Mouse (Mus musculus) c-Kit-positive CD71-positive TER-119-positive erythroid progenitor cells, embryonic 14.5 days (primary cell): ENCODE measurements around the gene Tspo.

Experiments used
- DNase-seq: peaks from one replicate; pipeline ENCODE4 v3.0.0-alpha.2; 2013; ENCODE audit warnings: low spot score

Gene Tspo

DNA sequence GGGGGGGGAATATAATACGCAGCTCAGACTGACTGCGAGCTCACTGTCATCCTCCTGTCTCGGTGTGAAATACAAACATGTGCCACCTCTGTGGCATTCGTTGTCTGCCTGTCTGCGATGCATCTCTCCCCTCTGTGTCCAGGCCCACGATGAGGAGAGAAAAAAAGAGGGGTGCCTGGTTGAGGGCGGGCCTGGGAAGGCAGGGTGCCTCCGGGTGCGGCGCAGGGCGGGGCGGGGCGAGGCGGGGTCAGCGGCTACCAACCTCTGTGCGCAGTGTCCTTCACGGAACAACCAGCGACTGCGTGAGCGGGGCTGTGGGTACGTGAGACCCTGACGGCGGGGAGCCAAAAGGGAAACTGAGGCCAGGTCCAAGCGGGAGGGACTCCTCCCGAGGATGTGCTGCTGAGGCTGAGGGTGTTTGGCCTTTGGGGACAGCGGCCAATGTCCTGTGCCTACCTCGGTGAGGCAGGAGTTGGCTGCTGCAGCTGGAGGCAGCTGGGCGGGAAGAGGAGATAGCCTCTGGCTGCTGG, at the start of gene Tspo, which contains the start of gene Mcat:
Tspo (plus strand) TSS at position 266 of the 530 bp plus-strand sequence.
Mcat (minus strand) TSS at position 461 of the 530 bp plus-strand sequence.
- DNase-seq, result peak; percentile 70

- no peak for DNase-seq
Measured at GRCm38 (mm10) chr15:83515018-83515417, 48.4 kb upstream of the Tspo start.

- peak; percentile 59 for DNase-seq
Measured at GRCm38 (mm10) chr15:83518215-83519048, 45.0 kb upstream of the Tspo start.

DNA sequence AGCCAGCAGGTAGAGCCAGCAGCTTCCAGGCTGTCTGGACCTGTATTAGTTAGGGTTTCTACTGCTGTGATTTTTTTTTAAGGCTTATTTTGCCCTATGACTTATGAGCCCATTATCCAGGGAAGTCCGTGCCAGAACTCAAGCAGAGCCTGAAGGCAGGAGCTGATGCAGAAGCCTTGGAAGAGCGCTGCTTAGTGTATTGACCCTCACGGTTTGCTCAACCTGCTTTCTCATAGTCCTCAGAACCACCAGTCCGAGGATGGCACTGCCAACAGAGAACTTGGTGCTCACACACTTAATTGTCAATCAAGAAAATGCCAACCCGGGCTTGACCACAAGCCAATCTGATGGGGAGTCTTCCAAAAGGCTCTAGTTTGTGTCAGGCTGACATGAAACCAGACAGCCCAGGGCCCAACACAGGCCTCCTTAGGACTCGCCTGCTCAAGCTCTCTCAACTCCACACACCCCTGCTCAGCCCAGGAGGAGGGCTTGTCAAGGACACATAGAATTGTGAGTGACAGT, 42.5 kb upstream of the Tspo start:
- DNase-seq, result no peak

DNA sequence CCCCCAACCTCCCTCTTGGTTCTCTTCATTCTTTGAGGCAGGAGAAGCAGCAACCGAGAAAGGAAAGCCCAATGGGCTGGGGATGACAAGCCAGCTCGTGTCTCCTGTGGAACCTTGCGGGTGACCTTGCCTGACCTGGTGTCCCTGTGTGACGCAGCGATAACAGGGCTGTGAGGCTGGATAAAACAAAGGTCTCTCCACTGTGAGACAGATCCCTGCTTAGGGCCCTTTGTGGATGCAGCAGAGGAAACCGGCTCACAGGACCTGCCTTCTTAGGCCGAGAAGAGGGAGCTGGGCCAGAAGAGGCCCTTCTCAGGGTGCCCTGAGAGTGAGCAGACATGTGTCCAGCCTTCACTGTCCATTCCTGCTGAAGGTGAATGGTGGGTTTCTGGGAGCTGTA, 40.2 kb upstream of the Tspo start:
- no peak for DNase-seq

DNA sequence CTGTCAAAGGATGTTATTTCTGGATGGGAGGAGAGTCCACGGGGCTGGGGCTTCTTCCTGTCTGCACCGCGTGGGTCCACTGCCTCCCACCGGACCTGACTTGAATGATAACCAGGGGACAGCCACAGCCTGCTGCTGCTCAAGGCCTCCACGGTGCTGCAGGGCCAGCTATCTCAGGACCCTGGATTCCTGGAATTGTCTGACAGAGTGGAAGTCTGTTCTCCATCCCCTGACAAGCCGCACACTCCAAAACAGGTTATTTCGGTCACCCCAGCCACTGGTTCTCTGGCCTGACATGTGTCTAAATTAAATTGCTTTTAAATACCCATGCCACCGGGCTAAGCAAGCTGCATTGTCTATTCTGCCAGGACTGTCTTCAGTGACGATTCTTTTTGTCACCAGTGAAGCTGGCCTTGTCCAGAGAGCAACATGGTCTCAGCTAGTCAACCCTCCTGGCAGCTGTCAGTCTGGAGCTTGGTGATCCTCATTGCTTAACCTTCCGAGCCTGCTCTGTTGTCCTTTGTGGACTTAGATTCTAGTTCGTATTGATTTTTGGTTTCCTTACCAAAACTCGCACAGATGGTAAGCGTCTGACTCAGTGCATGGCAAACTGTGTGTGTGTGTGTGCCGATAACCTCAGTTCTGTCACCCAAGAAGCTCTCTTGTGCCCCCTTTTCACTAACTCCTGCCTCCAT, 39.6 kb upstream of the Tspo start:
- no peak for DNase-seq

GRCm38 (mm10) chr15:83524333-83524729, 39.1 kb upstream of the Tspo start:
- no peak for DNase-seq

DNA sequence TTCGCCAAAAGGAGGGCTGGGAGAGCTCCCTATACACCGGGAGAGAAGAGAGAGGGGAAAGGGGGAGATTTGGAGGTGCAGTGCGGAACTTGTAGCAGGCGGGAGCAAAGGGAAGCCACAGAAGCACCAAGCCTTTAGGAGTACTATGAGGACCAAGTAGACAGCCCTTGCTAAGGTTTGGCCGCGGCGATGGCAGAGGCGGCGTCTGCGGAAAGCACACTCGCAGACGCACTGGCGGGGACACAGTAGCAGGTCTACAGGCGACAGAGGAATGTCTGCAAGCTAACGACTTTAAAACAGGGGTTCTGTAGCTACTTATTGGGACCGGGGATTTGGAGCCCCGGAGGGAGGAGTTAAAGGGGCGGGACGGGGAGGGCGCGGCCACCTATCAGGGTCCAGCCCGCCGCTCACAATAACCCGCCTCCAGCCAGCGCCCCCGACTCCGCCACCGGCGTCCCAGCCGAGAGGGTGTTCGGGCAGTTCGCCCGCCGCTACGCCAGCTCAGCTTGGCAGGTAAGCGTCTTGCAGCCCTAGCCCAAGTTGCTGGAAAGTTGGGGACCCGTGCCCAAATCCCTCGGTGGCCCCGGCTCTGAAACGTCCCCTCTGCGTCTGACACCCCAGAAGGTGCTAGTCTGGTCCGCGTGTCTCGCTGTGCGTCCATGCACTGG, 36.8 kb upstream of the Tspo start, which contains the start of gene Bik:
Bik (plus strand) TSS at position 439 of the 668 bp plus-strand sequence.
- peak; percentile 15 for DNase-seq

- DNase-seq, result no peak
Measured at GRCm38 (mm10) chr15:83527092-83527437, 36.3 kb upstream of the Tspo start.

DNA sequence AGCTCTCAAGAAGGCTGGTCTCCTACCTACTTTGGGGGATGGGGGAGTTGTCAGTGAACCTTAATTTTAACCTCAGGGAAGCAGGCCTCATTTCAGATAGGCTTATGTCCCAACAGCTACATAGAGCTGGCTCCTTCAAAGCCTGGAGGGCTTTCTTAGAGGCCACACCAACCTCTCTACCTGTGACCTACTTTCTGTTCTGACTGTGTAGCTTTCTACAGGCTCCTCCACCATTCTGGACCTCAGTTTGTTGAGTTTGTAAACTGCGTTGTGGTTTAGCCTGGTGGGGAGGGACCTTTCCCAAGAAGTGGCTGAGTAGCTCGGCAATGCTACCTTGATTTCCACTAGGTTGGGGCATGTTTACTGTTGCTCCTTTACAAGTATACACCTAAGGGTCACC, 35.6 kb upstream of the Tspo start:
- no peak for DNase-seq

DNA sequence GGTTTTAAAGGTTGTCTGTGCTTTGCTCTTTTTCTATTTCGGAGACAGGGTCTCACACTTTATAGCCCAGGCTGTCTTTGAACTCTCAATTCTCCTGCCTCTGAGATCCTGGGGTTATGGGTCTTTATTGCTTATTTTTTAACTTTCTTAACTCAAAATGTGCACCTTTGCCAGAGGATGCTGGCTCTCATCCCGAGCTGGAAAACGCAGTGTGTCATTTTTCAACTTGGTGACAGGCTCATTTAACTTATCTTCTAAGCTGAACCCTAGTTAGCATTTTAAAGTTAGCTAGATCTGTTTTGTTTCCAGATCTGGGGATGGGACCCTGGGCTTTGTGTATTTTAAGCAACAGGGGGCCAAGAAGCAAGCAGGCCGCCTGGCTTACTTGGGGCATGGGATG, 34.5 kb upstream of the Tspo start:
- DNase-seq, result no peak

DNA sequence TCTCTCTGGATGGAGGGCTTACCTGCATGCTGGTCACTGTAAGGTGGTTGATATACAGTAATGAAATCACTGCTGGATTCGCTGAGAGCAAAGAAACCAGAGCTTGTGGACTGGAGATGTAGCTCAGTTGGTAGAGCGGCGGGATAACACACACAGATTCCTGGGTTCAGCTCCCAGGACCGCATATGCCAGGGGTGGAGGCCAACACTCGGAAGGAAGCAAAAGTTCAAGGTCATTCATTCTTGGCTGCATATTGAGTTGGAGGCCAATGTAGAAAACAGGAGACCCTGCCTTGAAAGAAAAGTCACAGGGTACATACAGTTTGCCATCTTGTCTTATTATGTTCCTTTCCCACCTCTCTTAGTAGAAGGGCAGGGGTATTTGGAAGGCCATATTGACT, 33.6 kb upstream of the Tspo start:
- DNase-seq, result no peak

- DNase-seq, result no peak
Measured at GRCm38 (mm10) chr15:83530233-83530632, 33.2 kb upstream of the Tspo start.

DNA sequence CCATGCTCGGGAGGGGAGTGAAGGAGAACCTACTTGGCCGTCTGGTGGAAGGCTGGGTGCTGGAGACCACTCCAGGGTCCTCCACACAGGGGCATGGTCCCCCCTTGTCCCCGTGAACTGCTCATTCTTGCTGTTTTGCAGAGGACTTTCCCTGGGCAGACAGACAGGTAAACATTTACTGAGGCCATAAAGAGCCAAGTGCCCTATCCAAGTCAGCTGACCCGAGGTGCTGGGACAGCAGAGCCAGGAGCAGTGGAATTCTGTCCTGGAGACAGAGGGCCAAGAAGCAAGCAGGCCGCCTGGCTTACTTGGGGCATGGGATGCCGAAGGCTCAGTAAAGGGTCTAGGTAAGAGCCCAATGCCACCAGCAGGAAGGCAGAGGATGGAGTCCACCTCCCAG, 32.7 kb upstream of the Tspo start:
- no peak for DNase-seq

GRCm38 (mm10) chr15:83531961-83532469, 31.4 kb upstream of the Tspo start:
- no peak for DNase-seq

- DNase-seq, result no peak
Measured at GRCm38 (mm10) chr15:83532606-83533005, 30.8 kb upstream of the Tspo start.

DNA sequence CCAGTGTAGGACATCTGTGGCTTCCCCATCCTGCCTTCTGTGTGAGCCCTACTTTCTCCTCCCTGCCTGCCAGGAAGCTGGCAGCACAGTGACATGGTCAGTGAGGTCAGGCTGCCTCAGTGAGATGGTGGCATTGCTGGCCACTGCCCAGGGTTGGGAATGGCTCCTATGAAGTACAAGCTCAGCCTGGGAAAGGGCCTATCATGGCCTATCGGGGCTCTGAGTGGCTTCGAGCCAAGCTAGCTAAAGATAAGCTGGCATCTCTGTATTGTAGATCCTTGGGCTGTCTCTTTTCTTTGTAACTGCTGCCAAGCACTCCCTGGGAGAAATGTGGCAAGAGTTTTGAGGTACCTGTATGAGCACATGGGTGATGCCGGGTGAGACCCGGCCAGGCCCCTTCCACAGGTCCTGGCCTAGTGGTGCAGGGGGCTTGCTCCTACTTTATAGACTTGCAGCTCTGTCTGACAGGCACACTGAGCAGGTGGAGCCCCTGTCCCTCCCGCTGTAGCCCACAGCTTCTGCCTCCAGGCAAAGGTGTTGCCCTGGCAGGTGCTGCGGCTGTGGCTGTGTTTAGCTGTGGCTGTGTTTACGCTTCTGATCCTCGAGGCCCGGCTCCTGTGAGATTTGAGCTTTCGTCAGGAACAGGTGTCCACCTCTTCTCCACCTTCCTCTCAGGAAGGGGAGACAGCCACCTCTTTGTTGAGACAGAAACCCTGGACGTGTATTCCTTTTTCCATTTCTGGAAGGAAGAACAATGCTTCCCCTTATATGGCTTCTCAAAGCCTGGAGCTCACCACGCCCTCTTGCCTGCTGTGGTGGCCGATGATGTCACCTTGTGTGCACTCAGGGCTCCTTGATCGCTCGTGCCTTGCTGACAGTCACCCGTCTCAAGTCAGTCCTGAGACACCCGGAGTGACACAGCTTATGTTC, 28.2 kb upstream of the Tspo start:
- DNase-seq, result no peak

- no peak for DNase-seq
Measured at GRCm38 (mm10) chr15:83535890-83536231, 27.5 kb upstream of the Tspo start.

DNA sequence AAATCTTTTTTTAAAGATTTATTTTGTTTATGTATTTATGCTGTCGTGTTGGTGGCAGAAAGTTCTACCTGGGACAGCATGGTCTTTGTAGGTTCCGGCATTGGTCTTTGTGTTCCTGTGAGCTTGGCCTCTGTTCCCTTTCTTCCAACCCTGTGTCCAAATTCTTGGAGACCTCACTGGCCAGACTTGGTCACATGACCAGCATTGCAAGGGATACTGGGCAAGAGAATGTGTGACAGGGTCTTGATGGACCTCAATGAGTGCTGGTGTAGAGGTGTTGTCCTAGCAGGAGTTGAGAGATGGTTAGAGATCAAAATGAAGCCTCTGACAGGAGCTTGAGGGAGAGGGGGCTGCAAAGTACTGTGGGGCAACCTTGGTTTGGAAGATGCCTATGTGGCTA, 24.5 kb upstream of the Tspo start:
- no peak for DNase-seq

- no peak for DNase-seq
Measured at GRCm38 (mm10) chr15:83539905-83540304, 23.5 kb upstream of the Tspo start.

- no peak for DNase-seq
Measured at GRCm38 (mm10) chr15:83541647-83542287, 21.6 kb upstream of the Tspo start.
